Mouse (Mus musculus): ENCODE data around the gene Gm11564. TPM values are rescaled to one million over a fixed set of nuclear protein-coding genes. Genes with fewer than 3 reads are reported as not detected.
"Not testable (repeated sequence)": the region's sequence is repeated elsewhere in the genome, so short reads cannot be mapped to it uniquely, and the experiment has no call there.

The Gm11564 gene
- polyA plus RNA-seq (2015; fragmentation: Nextera tagmentation; extraction: Ambion mirVana) = not detected in 2 replicates

GRCm38 (mm10) chr11:99815566-99815965 is at the start of gene Gm11564:
Gm11564 (minus strand) TSS chr11:99815666.
- not testable (repeated sequence) for H3K4me3 ChIP-seq (replicated peaks); H3K9me3 ChIP-seq (replicated peaks)

GRCm38 (mm10) chr11:99864176-99864575 is 48.7 kb upstream of the Gm11564 start, which contains the start of gene Gm11559:
Gm11559 (plus strand) TSS chr11:99864476.
- not testable (repeated sequence) for ATAC-seq (replicated peaks; ENCODE audit: low FRiP score); H3K4me2 ChIP-seq; H3K36me3 ChIP-seq; H3K27ac ChIP-seq; H3K9me3 ChIP-seq (replicated peaks); H3K27me3 ChIP-seq; H3K9ac ChIP-seq; H3K4me1 ChIP-seq; H3K4me3 ChIP-seq (replicated peaks)
- 69% methylated on average over 1 of the region's 1 CpGs for WGBS

More at GRCm38 (mm10) chr11:99815566-99815965, at the start of gene Gm11564:
- H3K27ac ChIP-seq; ATAC-seq (replicated peaks; ENCODE audit: low FRiP score); H3K9ac ChIP-seq; H3K27me3 ChIP-seq; H3K36me3 ChIP-seq; H3K4me1 ChIP-seq; H3K4me2 ChIP-seq: not testable (repeated sequence)
- 72% methylated on average over 2 of the region's 2 CpGs for WGBS

- no peak overlapping the region for H3K4me2 ChIP-seq
- no peaks in the 10 kb centered on the region for H3K4me1 ChIP-seq
- no peaks in the 10 kb centered on the region for H3K9me3 ChIP-seq (replicated peaks)
- no peak for ATAC-seq (replicated peaks; ENCODE audit: low FRiP score)
- no peak overlapping the region for H3K27ac ChIP-seq
- WGBS = 76% methylated on average over 2 of the region's 2 CpGs
- no peak overlapping the region for H3K4me3 ChIP-seq (replicated peaks)
- H3K9ac ChIP-seq = no peak overlapping the region
- H3K36me3 ChIP-seq = no peaks in the 10 kb centered on the region
- H3K27me3 ChIP-seq = no peaks in the 10 kb centered on the region
These were observed 43.3 kb upstream of the Gm11564 start for GRCm38 (mm10) chr11:99858761-99859160.

- ATAC-seq (replicated peaks; ENCODE audit: low FRiP score) = no peak
- H3K4me3 ChIP-seq (replicated peaks) = no peak within 1 kb of the TSS
- H3K9ac ChIP-seq = no peak within 1 kb of the TSS
- H3K27ac ChIP-seq = no peak within 1 kb of the TSS
- no peaks in the 10 kb centered on the region for H3K27me3 ChIP-seq
- no peaks in the 10 kb centered on the region for H3K9me3 ChIP-seq (replicated peaks)
- H3K4me2 ChIP-seq = no peak within 1 kb of the TSS
- no peaks in the 10 kb centered on the region for H3K4me1 ChIP-seq
- WGBS = 85% methylated on average over 2 of the region's 2 CpGs
- H3K36me3 ChIP-seq = no peaks in the 10 kb centered on the region
These were observed 42.2 kb upstream of the Gm11564 start, which contains the start of gene Gm11568 for GRCm38 (mm10) chr11:99857617-99858016. Gm11568 (plus strand) TSS chr11:99857917.

- Histone ChIP-seq H3K27me3 (no peaks in the 10 kb centered on the region), H3K4me2 (no peak overlapping the region), H3K9me3 (replicated peaks) (no peaks in the 10 kb centered on the region), H3K9ac (no peak overlapping the region), H3K4me3 (replicated peaks) (no peak overlapping the region), H3K27ac (no peak overlapping the region), H3K36me3 (no peaks in the 10 kb centered on the region), H3K4me1 (no peaks in the 10 kb centered on the region)
- no peak for ATAC-seq (replicated peaks; ENCODE audit: low FRiP score)
- 60% methylated on average over 3 of the region's 3 CpGs for WGBS
These were observed 38.7 kb upstream of the Gm11564 start for GRCm38 (mm10) chr11:99854121-99854520.

- Histone ChIP-seq H3K27me3 (no peaks in the 10 kb centered on the region), H3K4me2 (no peak within 1 kb of the TSS), H3K36me3 (no peaks in the 10 kb centered on the region), H3K9ac (no peak within 1 kb of the TSS), H3K27ac (no peak within 1 kb of the TSS), H3K9me3 (replicated peaks) (no peaks in the 10 kb centered on the region), H3K4me3 (replicated peaks) (no peak within 1 kb of the TSS), H3K4me1 (no peaks in the 10 kb centered on the region)
- ATAC-seq (replicated peaks; ENCODE audit: low FRiP score) = no peak
These were observed 36.0 kb upstream of the Gm11564 start, which contains the start of gene Krtap4-16 for GRCm38 (mm10) chr11:99851508-99851907. Krtap4-16 (minus strand) TSS chr11:99851608.

GRCm38 (mm10) chr11:99846746-99847145 is 31.3 kb upstream of the Gm11564 start:
- no peaks in the 10 kb centered on the region for H3K4me1 ChIP-seq
- H3K27ac ChIP-seq = no peak overlapping the region
- no peak for ATAC-seq (replicated peaks; ENCODE audit: low FRiP score)
- H3K9ac ChIP-seq = no peak overlapping the region
- H3K4me3 ChIP-seq (replicated peaks) = no peak overlapping the region
- H3K27me3 ChIP-seq = no peaks in the 10 kb centered on the region
- 89% methylated on average over 2 of the region's 2 CpGs for WGBS
- H3K36me3 ChIP-seq = no peaks in the 10 kb centered on the region
- H3K9me3 ChIP-seq (replicated peaks) = no peaks in the 10 kb centered on the region
- no peak overlapping the region for H3K4me2 ChIP-seq

- Histone ChIP-seq H3K36me3 (no peaks in the 10 kb centered on the region), H3K9me3 (replicated peaks) (no peaks in the 10 kb centered on the region), H3K9ac (no peak overlapping the region), H3K4me3 (replicated peaks) (no peak overlapping the region), H3K27ac (no peak overlapping the region), H3K4me1 (no peaks in the 10 kb centered on the region), H3K4me2 (no peak overlapping the region), H3K27me3 (no peaks in the 10 kb centered on the region)
- ATAC-seq (replicated peaks; ENCODE audit: low FRiP score) = no peak
- 19% methylated on average over 1 of the region's 1 CpGs for WGBS
These were observed 26.7 kb upstream of the Gm11564 start for GRCm38 (mm10) chr11:99842185-99842584.

GRCm38 (mm10) chr11:99837966-99838365 is 22.5 kb upstream of the Gm11564 start, which contains the start of gene 2300003K06Rik:
2300003K06Rik (minus strand) TSS chr11:99838066.
- no peak within 1 kb of the TSS for H3K4me2 ChIP-seq

GRCm38 (mm10) chr11:99809792-99810191 is 5.7 kb downstream of the Gm11564 start, which contains the start of gene Krtap4-13:
Krtap4-13 (minus strand) TSS chr11:99809892.
- not testable (repeated sequence) for H3K9me3 ChIP-seq (replicated peaks); H3K36me3 ChIP-seq; H3K27me3 ChIP-seq; H3K9ac ChIP-seq; H3K4me2 ChIP-seq; ATAC-seq (replicated peaks; ENCODE audit: low FRiP score); H3K27ac ChIP-seq; H3K4me3 ChIP-seq (replicated peaks); H3K4me1 ChIP-seq

More at GRCm38 (mm10) chr11:99837966-99838365, 22.5 kb upstream of the Gm11564 start, which contains the start of gene 2300003K06Rik:
- no peaks in the 10 kb centered on the region for H3K27me3 ChIP-seq
- no peak for ATAC-seq (replicated peaks; ENCODE audit: low FRiP score)
- H3K9me3 ChIP-seq (replicated peaks) = no peaks in the 10 kb centered on the region
- no peak within 1 kb of the TSS for H3K27ac ChIP-seq
- H3K4me3 ChIP-seq (replicated peaks) = no peak within 1 kb of the TSS
- no peaks in the 10 kb centered on the region for H3K36me3 ChIP-seq
- no peaks in the 10 kb centered on the region for H3K4me1 ChIP-seq
- 78% methylated on average over 1 of the region's 1 CpGs for WGBS
- H3K9ac ChIP-seq = no peak within 1 kb of the TSS

- not testable (repeated sequence) for ATAC-seq (replicated peaks; ENCODE audit: low FRiP score); H3K27me3 ChIP-seq; H3K27ac ChIP-seq; H3K36me3 ChIP-seq; H3K4me1 ChIP-seq; H3K4me2 ChIP-seq; H3K4me3 ChIP-seq (replicated peaks); H3K9ac ChIP-seq; H3K9me3 ChIP-seq (replicated peaks)
- no CpG with 5 or more reads among the region's 1 CpGs for WGBS
These were observed 11.1 kb downstream of the Gm11564 start, which contains the start of gene Gm11554 for GRCm38 (mm10) chr11:99804346-99804745. Gm11554 (minus strand) TSS chr11:99804446.

GRCm38 (mm10) chr11:99798832-99799231 is 16.6 kb downstream of the Gm11564 start, which contains the start of gene Gm11569:
Gm11569 (minus strand) TSS chr11:99798932.
- H3K36me3 ChIP-seq; H3K27ac ChIP-seq; H3K4me1 ChIP-seq; H3K9ac ChIP-seq; H3K27me3 ChIP-seq; H3K4me3 ChIP-seq (replicated peaks); H3K9me3 ChIP-seq (replicated peaks); ATAC-seq (replicated peaks; ENCODE audit: low FRiP score); H3K4me2 ChIP-seq: not testable (repeated sequence)
- WGBS = no CpG with 5 or more reads among the region's 1 CpGs

- Histone ChIP-seq H3K4me3 (replicated peaks) (no peak within 1 kb of the TSS), H3K4me1 (no peaks in the 10 kb centered on the region), H3K27me3 (no peaks in the 10 kb centered on the region), H3K4me2 (no peak within 1 kb of the TSS), H3K36me3 (no peaks in the 10 kb centered on the region), H3K9ac (no peak within 1 kb of the TSS), H3K9me3 (replicated peaks) (no peaks in the 10 kb centered on the region), H3K27ac (no peak within 1 kb of the TSS)
- whole genome bisulfite sequencing = 68% methylated on average over 2 of the region's 2 CpGs
- no peak for ATAC-seq (replicated peaks; ENCODE audit: low FRiP score)
These were observed 22.1 kb downstream of the Gm11564 start, which contains the start of gene Gm11596 for GRCm38 (mm10) chr11:99793367-99793766. Gm11596 (minus strand) TSS chr11:99793467.

Measured in kidney, embryonic 15.5 days (tissue).